Mouse (Mus musculus): ENCODE data around the gene Thg1l. TPM values are rescaled to one million over a fixed set of nuclear protein-coding genes. Genes with fewer than 3 reads are reported as not detected.

Gene Thg1l
- 10 to 100 TPM in 1 of 2 experiments, 1 to 10 TPM in 1; 9.4 to 12.2 TPM for total RNA-seq (2021)
- long read RNA-seq, experiment 1, result 0 reads
- long read RNA-seq, experiment 2, partial matches to known transcripts, result 0 of 1 reads
- long read RNA-seq, experiment 2, other reads (novel, unspliced or antisense), result 0 of 1 reads

DNA sequence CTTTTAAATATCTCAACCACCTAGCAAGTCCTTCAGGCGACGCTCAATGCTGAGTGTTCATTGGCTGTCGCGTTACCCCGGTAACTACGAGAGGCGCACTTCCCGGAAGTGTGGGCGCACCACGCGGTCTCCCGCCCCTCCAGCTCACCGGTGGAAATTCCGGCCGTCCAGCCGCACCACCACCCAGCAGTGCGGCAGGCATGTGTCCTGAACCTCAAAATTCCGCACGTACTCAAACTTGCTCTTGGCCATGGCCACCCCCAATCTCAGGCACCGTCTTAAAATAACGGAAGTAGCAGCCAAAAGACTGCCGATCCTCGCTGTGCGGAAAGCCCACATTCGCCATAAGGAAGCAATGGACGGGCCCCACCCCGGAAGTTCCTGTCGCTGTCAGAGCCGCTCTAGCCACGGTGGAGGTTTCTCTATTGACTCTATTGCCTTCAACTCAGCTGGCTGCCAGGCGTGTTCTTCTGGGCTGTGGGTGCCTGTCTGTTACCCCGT, at the start of gene Thg1l:
TSS of gene Thg1l (minus strand) at position 368 of the 501 bp plus-strand sequence.
- peak within 1 kb of the TSS; percentile 93 for H3K27ac ChIP-seq
- peak within 1 kb of the TSS; percentile 97 for H3K4me3 ChIP-seq
- peak; percentile 90 to 92 for DNase-seq (ENCODE audit: low spot score in 2 of 2)
- 0 out of 2 replicates have a peak, but pooled peaks have one; percentile 4 for TF ChIP-seq CTCF (conservative IDR thresholded peaks at IDR 0.05)

GRCm38 (mm10) chr11:45992087-45992486, 36.8 kb upstream of the Thg1l start:
- TF ChIP-seq CTCF (conservative IDR thresholded peaks at IDR 0.05), result no peak
- no peak overlapping the region; the same call in 1 of the 2 replicates for H3K4me3 ChIP-seq
- H3K27ac ChIP-seq, result no peak overlapping the region
- DNase-seq (ENCODE audit: low spot score in 2 of 2), result no peak

- no peak overlapping the region; the same call in 1 of the 2 replicates for H3K4me3 ChIP-seq
- TF ChIP-seq CTCF (conservative IDR thresholded peaks at IDR 0.05), result no peak
- no peak overlapping the region for H3K27ac ChIP-seq
- DNase-seq (ENCODE audit: low spot score in 2 of 2), result no peak
These were observed 36.3 kb upstream of the Thg1l start for GRCm38 (mm10) chr11:45991604-45992003.

DNA sequence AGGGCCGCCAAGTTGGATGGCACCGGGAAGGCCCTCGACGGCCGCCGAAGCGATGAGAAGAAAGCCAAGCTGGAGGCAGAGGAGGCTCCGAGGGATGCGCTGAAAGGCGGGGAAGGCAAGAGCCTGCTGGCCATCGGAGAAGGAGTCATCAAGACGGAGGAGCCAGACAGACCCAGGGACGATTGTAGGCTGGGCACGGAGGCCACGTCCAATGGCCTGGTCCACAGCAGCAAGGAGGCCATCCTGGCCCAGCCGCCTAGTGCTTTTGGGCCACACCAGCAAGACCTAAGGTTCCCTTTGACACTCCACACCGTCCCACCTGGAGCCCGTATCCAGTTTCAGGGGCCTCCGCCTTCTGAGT, 25.6 kb upstream of the Thg1l start:
- Histone ChIP-seq H3K27ac (no peak overlapping the region; the same call in 1 of the 2 replicates), H3K4me3 (peak overlapping the region; percentile 48)
- no peak for DNase-seq (ENCODE audit: low spot score in 2 of 2)
- TF ChIP-seq CTCF (conservative IDR thresholded peaks at IDR 0.05), result no peak

DNA sequence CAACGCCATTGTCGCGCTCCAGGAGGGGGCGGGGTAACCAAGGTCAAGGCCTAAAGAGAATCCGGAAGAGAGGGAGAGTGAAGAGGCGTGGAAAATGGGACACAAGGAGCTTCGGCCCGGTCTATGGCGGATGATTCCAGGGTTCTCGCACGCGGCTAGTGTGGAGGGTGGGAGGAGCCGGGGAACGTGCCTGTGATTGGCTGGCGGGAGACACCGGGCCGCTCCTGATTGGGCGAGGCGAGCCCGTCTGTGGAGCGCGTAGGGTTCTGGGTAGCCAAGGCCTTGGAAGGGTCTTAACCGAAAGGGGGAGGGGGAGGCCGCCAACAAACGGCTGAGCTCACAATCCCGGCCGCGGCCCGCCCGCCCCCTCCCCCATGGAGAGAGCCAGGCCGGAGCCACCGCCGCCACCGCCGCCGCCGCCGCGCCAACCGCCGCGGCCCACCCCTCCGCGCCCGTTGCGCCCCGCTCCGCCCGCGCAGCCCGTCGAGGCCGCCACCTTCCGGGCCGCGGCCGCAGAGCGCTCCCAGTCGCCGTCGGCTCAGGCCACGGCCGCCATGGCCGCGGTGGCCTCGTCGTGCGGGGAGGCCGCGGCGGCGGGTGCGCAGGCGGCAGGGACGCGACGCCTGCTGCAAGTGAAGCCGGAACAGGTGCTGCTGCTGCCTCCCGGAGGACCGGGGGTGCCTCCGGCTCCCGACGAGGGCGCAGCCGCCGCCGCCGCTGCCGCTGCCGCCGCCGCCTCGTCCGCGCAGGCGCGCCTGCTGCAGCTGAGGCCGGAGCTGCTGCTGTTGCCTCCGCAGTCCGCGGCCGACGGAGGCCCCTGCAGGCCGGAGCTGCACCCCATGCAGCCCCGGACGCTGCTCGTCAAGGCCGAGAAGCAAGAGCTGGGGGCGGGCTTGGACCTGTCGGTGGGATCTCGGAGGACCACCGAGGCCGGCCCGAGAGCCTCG, 24.9 kb upstream of the Thg1l start, which contains the start of gene Sox30:
TSS of gene Sox30 (plus strand) at position 365 of the 947 bp plus-strand sequence.
- peak; percentile 14; the same call in 1 of the 2 replicates for TF ChIP-seq CTCF (conservative IDR thresholded peaks at IDR 0.05)
- Histone ChIP-seq H3K4me3 (peak within 1 kb of the TSS; percentile 48), H3K27ac (no peak within 1 kb of the TSS; the same call in 1 of the 2 replicates)
- DNase-seq (ENCODE audit: low spot score in 2 of 2), result peak in 1 of 2 experiments; percentile 37

GRCm38 (mm10) chr11:45976061-45976460, 20.8 kb upstream of the Thg1l start:
- H3K27ac ChIP-seq, result peak overlapping the region; percentile 49
- H3K4me3 ChIP-seq, result no peak overlapping the region
- TF ChIP-seq CTCF (conservative IDR thresholded peaks at IDR 0.05), result no peak
- DNase-seq (ENCODE audit: low spot score in 2 of 2), result peak in 1 of 2 experiments; percentile 69

GRCm38 (mm10) chr11:45974466-45974865, 19.2 kb upstream of the Thg1l start:
- no peak overlapping the region for H3K27ac ChIP-seq
- no peak for TF ChIP-seq CTCF (conservative IDR thresholded peaks at IDR 0.05)

DNA sequence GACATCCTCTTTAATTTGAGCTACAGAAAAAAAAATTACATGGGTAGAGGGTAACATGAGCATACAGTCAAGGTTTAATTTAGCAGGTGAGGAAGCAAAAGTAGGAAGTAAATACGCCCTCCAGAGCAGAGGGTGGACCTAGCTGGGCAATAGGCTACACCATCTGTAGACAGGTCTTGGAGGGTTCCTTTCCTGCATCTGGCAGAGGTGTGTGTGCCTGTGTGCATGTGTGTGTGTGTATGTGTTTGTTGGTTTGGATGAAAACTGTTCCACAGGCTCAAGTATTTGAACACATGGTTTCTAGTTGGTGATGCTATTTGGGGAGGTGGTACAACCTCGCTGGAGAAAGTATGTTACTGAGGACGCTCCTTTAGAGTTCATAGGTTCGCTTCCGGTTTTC, 18.3 kb upstream of the Thg1l start:
- H3K27ac ChIP-seq, result no peak overlapping the region
- H3K4me3 ChIP-seq, result no peak overlapping the region
- DNase-seq (ENCODE audit: low spot score in 2 of 2), result no peak
- TF ChIP-seq CTCF (conservative IDR thresholded peaks at IDR 0.05), result no peak

More at GRCm38 (mm10) chr11:45974466-45974865, 19.2 kb upstream of the Thg1l start:
- H3K4me3 ChIP-seq, result no peak overlapping the region
- DNase-seq (ENCODE audit: low spot score in 2 of 2), result no peak

DNA sequence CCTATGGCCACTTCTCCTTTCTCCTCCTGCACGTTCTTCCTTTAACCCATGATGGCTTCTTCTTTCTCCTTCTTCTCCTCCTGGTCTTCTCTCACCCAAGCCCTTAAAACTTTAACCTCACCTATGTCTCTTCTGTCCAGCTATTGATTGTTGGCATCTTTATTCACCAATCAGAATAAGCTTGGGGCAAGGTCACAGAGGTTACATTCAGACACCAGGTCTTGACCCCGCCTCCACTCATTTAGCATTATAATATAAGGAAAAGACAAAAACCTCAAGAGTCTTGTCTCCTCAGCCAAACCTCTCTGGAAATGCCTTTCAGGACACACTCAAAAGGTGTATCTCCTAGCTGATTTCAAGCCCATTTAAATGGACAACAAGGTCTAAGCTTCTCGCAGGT, 13.2 kb upstream of the Thg1l start:
- no peak for TF ChIP-seq CTCF (conservative IDR thresholded peaks at IDR 0.05)
- no peak for DNase-seq (ENCODE audit: low spot score in 2 of 2)
- H3K27ac ChIP-seq, result no peak overlapping the region
- H3K4me3 ChIP-seq, result no peak overlapping the region

DNA sequence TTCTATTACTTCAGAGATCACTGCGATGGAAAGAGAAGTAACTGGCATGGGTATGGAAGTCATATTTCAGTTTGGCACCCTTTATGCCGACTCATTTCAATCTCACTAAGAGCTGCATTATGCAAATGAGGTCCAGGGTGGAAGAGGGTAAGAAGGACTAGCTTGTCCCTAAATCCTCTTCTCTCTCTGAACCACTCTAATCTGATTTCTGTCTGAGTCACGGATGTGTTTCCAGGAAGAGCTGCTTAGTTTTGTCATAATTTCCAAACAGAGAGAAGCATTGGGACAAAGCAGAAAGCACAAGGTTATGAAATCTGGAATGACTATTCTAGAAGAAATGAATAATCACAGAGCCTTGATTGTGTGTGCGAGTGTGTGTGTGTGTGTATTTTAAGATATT, 11.6 kb upstream of the Thg1l start:
- no peak for DNase-seq (ENCODE audit: low spot score in 2 of 2)
- no peak for TF ChIP-seq CTCF (conservative IDR thresholded peaks at IDR 0.05)
- Histone ChIP-seq H3K27ac (no peak overlapping the region), H3K4me3 (no peak overlapping the region)

- TF ChIP-seq CTCF (conservative IDR thresholded peaks at IDR 0.05), result no peak; the same call in 1 of the 2 replicates
- H3K27ac ChIP-seq, result no peak overlapping the region
- DNase-seq (ENCODE audit: low spot score in 2 of 2), result no peak
- H3K4me3 ChIP-seq, result no peak overlapping the region
These were observed 4.7 kb upstream of the Thg1l start for GRCm38 (mm10) chr11:45960003-45960402.

- no peak overlapping the region for H3K27ac ChIP-seq
- peak; percentile 60 for TF ChIP-seq CTCF (conservative IDR thresholded peaks at IDR 0.05)
- no peak for DNase-seq (ENCODE audit: low spot score in 2 of 2)
- H3K4me3 ChIP-seq, result no peak overlapping the region
These were observed 4.3 kb upstream of the Thg1l start for GRCm38 (mm10) chr11:45959598-45959997.

- DNase-seq (ENCODE audit: low spot score in 2 of 2), result peak in 1 of 2 experiments; percentile 46
- TF ChIP-seq CTCF (conservative IDR thresholded peaks at IDR 0.05), result no peak
- Histone ChIP-seq H3K27ac (peak overlapping the region; percentile 57; the same call in 1 of the 2 replicates), H3K4me3 (no peak overlapping the region)
These were observed 7.8 kb downstream of the Thg1l start for GRCm38 (mm10) chr11:45947491-45947890.

All from layer of hippocampus, adult 2 months (tissue).